Mouse (Mus musculus): ENCODE data around the gene Sh3kbp1.
A peak's percentile ranks its signal among the peaks of the same experiment; 100 is the strongest.

Gene Sh3kbp1

GRCm38 (mm10) chrX:159928834-159929233 is 301.8 kb downstream of the Sh3kbp1 start:
- no peak for DNase-seq (ENCODE audit: low spot score)

GRCm38 (mm10) chrX:159932027-159932426 is 305.0 kb downstream of the Sh3kbp1 start:
- no peak for DNase-seq (ENCODE audit: low spot score)

GRCm38 (mm10) chrX:159942569-159942968 is 315.5 kb downstream of the Sh3kbp1 start:
- no peak for DNase-seq (ENCODE audit: low spot score)

GRCm38 (mm10) chrX:159943586-159943985 is 316.5 kb downstream of the Sh3kbp1 start:
- DNase-seq (ENCODE audit: low spot score) = no peak

- no peak for DNase-seq (ENCODE audit: low spot score)
Observed at GRCm38 (mm10) chrX:159953546-159954429, 326.7 kb downstream of the Sh3kbp1 start.

- DNase-seq (ENCODE audit: low spot score) = no peak
Observed at GRCm38 (mm10) chrX:159954430-159954779, 327.3 kb downstream of the Sh3kbp1 start.

GRCm38 (mm10) chrX:159955433-159955832 is 328.4 kb downstream of the Sh3kbp1 start:
- no peak for DNase-seq (ENCODE audit: low spot score)

- no peak for DNase-seq (ENCODE audit: low spot score)
Observed at GRCm38 (mm10) chrX:159961385-159961784, 334.3 kb downstream of the Sh3kbp1 start.

- peak; percentile 29 for DNase-seq (ENCODE audit: low spot score)
Observed at GRCm38 (mm10) chrX:159963273-159963672, 336.2 kb downstream of the Sh3kbp1 start.

GRCm38 (mm10) chrX:159963925-159964324 is 336.9 kb downstream of the Sh3kbp1 start:
- DNase-seq (ENCODE audit: low spot score) = no peak

- DNase-seq (ENCODE audit: low spot score) = no peak
Observed at GRCm38 (mm10) chrX:159969025-159969424, 342.0 kb downstream of the Sh3kbp1 start.

- no peak for DNase-seq (ENCODE audit: low spot score)
Observed at GRCm38 (mm10) chrX:159971091-159971779, 344.2 kb downstream of the Sh3kbp1 start.

- DNase-seq (ENCODE audit: low spot score) = no peak
Observed at GRCm38 (mm10) chrX:159973730-159974129, 346.7 kb downstream of the Sh3kbp1 start.

- DNase-seq (ENCODE audit: low spot score) = no peak
Observed at GRCm38 (mm10) chrX:159976243-159976642, 349.2 kb downstream of the Sh3kbp1 start.

GRCm38 (mm10) chrX:159988002-159988960 is 361.2 kb downstream of the Sh3kbp1 start, which contains the start of gene Map3k15:
Gene Map3k15 (plus strand): TSS chrX:159988433.
- DNase-seq (ENCODE audit: low spot score) = peak; percentile 48

GRCm38 (mm10) chrX:159995808-159996207 is 368.7 kb downstream of the Sh3kbp1 start:
- no peak for DNase-seq (ENCODE audit: low spot score)
